Mouse (Mus musculus): ENCODE measurements around the gene Myef2. TPM values are rescaled to one million over a fixed set of nuclear protein-coding genes. Genes with fewer than 3 reads are reported as not detected.

Myef2 gene
- total RNA-seq, 2 experiments from 2014 or later, result 87.6 to 95.8 TPM

DNA sequence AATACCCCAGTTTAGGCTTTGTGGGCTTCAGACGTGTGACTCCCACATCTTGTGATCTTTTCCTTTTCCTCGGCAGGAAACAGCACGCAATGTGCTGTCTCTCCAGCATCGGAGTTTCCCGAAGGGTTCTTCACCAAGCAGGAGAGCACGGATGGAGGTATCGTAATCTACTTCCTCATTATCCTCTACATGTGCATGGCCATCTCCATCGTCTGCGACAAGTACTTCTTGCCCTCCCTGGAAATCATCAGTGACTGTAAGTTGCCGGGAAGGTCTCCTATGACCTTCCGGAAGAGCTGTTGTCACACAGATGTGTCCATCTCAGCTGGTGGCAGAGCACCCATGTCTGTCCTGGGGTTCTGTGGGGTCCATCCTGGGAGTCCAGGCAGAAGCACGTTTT, 54.8 kb downstream of the Myef2 start:
- DNase-seq (ENCODE audit: low spot score in 2 of 2), result no peak

DNA sequence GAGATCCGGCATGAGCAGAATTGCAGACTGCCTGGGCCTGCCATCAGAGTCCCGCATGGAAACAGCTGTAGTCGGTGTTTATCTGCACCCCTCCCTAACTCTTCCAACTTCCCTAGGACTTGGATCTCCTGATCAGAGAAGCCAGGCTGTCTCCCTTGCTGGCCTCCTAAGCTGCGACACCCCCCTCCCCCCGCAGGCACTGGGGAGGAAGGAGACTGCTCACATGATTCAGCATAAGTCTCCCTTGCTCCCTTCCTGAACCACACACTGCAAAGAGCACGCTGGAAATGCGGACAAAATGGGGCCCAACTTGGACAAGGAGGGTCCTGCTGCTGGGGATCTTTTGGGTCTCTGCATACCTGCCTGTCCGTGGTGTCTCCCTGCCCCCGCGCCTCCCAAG, 55.6 kb downstream of the Myef2 start, which contains the start of gene Slc24a5:
Slc24a5 (plus strand) TSS at position 231 of the 400 bp plus-strand sequence.
- DNase-seq (ENCODE audit: low spot score in 2 of 2), result no peak

DNA sequence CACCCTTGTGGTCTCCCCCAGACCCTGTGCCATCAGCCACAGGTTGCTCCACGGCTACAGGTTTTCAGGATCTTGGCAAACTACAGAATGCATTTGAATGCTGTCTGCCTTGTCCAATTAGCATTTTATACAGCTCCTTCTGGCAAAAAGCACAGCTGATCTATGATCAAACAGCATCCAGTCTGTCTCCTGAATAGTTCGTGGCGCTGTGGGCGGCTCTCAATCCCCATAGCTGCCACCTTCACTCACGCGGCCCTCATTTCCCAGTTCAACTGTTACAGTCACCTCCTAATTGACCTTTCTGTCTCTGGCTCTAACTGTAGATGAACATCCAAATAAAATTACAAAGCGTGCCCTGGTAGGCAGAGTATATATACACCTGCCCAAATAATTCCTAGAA, 56.1 kb downstream of the Myef2 start:
- DNase-seq (ENCODE audit: low spot score in 2 of 2), result peak; percentile 15 to 51

DNA sequence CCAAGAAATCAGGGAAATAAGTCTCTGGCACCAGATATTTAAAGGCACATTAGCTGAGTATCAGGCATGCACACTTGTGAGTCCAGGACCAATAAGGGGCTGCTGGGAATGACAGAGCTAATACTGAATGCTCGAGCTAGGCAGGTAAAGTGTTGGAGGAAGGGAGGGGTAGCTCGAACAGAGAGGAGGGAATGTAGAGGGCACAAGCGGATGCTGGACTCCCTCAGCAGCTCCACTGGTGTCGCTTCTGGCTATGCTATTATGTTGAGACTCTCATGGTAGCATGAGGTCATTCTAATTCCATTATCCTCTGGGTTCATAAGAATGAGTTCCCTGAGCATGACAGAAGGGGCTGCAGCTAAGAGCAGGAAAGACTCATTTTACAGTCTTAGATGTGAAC, 60.5 kb downstream of the Myef2 start:
- DNase-seq (ENCODE audit: low spot score in 2 of 2), result no peak

DNA sequence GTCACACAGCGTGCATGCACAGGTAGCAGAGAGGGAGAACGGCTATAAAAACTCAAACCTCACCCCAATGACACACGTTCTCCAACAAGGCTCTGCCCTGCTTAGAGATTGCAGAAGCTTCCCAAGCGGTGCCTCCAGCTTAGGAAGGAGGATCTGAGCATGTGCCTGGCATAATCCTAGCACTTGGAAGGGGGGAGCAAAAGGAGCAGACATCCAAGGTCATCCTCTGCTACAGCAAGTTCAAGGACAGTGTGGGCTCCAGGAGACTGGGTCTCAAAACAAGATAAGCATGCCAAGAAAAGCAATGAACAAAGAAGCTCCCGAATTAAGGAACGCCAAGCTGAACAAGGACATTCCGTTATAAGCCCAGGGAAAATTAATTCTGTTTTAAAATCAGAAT, 62.0 kb downstream of the Myef2 start:
- DNase-seq (ENCODE audit: low spot score in 2 of 2), result no peak

DNA sequence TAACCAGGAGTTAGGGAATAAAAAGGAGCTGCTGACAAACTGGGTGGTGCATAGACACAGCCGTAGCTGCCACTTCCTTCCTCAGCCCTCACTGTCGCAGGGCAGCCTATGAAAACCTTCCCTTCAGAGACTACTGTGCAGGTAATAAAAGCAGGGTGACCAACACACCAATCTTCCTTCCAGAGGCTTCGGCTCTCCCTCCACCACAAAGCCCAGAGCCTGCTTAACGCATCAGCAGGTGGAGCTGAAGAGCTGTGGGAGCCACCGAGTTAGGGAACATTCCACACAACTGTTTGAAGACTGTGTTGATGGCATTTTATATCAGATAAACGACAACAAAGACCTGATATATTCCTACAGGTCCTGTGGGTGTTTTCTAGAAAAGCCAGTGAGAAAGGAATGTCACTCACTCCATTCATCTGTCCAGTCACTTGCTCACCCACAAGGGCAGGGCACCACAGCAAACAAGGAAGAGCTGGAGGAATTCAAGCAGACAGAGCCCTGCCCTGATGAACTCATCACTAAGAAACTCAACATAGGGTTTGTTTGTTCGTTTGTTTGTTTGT, 66.1 kb downstream of the Myef2 start:
- DNase-seq (ENCODE audit: low spot score in 2 of 2), result peak; percentile 28 to 62

DNA sequence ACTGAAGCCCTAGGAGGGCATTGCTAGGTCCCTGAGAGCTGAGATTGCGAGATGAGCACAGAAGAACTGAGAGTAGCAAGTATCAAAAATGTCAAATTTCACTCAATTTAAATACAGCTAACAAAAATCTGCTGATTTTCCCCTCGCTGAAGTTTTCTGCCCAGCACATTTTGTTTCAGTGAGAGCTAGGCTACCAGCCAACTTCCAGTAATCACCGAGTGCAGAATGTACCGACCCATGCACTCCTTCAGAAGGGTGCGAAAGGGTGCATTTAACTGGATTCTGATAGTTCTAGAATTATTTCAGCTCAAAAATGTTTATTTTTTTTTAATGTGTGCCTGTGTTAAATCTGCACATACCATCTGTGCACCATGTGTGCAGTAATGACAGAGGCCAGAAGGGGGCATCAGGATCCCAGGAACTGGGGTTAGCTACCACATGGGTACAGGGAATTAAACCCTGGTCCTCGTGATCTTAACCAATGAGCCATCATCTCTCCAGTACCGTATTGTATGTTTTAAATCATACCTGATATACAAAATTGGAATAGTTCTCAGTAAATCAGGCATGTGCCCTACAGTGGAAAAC, 68.1 kb downstream of the Myef2 start:
- peak; percentile 33 to 71 for DNase-seq (ENCODE audit: low spot score in 2 of 2)

Other genes with a start within 250 kb of the Myef2 start
- 1 to 10 TPM in 1 of 2 experiments, under 1 TPM in 1; 0.87 to 1.0 TPM for gene Slc24a5, start 55.5 kb downstream of the Myef2 start, total RNA-seq (2021)
- gene Ctxn2, start 13.0 kb upstream of the Myef2 start, total RNA-seq (2021), result 10 to 100 TPM; 12.2 to 16.1 TPM
- gene Slc12a1, start 28.8 kb upstream of the Myef2 start, total RNA-seq (2021), result under 1 TPM; 0.12 to 0.18 TPM
- gene Dut, start 123.5 kb upstream of the Myef2 start, total RNA-seq (2021), result 10 to 100 TPM; 24.8 to 31.3 TPM